Mouse (Mus musculus): ENCODE measurements at regions not wholly inside any gene's neighbourhood (a gene's known extent, or its start where the extent isn't known, plus 50 kb on each side); places are given as distances from the start of the nearest gene placed in this dataset.

DNA sequence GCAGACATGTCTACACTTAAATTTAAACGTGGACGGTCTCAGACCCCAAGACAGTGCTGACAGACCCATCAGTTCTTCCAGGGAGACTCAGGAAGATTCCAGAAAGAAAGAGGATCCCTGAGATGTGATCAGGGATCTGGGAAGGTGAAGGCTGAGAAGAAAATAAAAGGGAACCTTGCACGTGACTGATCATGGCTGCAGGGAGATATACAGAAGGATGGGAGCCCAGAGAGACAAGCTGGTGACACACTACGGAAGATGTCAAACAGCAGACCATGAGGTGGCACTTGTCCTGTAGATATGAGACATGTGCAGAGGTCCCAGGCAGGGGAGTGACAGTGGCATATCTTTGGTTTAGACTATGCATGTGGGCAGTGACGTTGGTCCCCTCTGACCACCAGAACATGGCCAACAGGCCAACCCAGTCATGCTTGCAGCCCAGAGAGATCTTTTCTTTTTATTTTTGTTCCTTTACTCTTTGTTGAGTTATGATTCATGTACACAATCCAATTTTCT, 231.5 kb downstream of the Rplp1 start:
- no peak for TF ChIP-seq POU5F1 (IDR thresholded peaks at IDR 0.05; ENCODE audit: borderline replicate concordance, low read length)
- no peak for TF ChIP-seq NANOG (IDR thresholded peaks at IDR 0.05; ENCODE audit: borderline replicate concordance, low read length)
- no peak for TF ChIP-seq CTCF (conservative IDR thresholded peaks at IDR 0.05; ENCODE audit: low read length)
- no peaks in the 10 kb centered on the region for H3K36me3 ChIP-seq (ENCODE audit: insufficient read depth, low read length)
- peaks cover 5% of the 10 kb centered on the region; the same call in 1 of the 2 replicates for H3K27me3 ChIP-seq (ENCODE audit: insufficient read depth, low read length)
- no peaks in the 10 kb centered on the region for H3K9me3 ChIP-seq (ENCODE audit: low read length)
- peaks cover 19% of the 10 kb centered on the region for H3K4me1 ChIP-seq (replicated peaks; ENCODE audit: low read depth, low read length)
- H3K4me3 ChIP-seq (replicated peaks; ENCODE audit: low read length): no peak overlapping the region

DNA sequence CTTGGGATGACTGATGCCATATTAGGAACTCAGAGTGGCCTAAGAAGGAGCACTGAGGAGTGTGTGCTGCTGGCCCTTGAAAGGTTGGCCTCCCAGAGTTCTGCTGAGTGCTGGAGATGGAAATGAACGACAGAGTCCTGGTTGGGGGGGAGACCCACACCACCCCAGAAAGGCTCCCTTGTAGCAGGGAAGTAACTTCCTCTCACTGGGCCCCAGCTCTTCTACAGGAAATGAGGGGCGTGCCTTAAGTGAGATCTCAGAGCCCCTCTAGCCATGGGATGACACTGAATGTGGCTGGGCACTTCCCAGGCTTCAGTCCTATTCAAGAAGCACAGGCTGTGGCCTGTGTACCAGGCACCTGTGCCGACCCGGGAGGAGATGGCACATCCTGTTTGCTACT, 232.0 kb downstream of the Rplp1 start:
- Histone ChIP-seq H3K4me3 (replicated peaks; ENCODE audit: low read length) (no peak overlapping the region), H3K4me1 (replicated peaks; ENCODE audit: low read depth, low read length) (peaks cover 19% of the 10 kb centered on the region), H3K9me3 (ENCODE audit: low read length) (no peaks in the 10 kb centered on the region), H3K27me3 (ENCODE audit: insufficient read depth, low read length) (peaks cover 5% of the 10 kb centered on the region; the same call in 1 of the 2 replicates), H3K36me3 (ENCODE audit: insufficient read depth, low read length) (no peaks in the 10 kb centered on the region)
- TF ChIP-seq POU5F1 (IDR thresholded peaks at IDR 0.05; ENCODE audit: borderline replicate concordance, low read length) (no peak), CTCF (conservative IDR thresholded peaks at IDR 0.05; ENCODE audit: low read length) (no peak)

DNA sequence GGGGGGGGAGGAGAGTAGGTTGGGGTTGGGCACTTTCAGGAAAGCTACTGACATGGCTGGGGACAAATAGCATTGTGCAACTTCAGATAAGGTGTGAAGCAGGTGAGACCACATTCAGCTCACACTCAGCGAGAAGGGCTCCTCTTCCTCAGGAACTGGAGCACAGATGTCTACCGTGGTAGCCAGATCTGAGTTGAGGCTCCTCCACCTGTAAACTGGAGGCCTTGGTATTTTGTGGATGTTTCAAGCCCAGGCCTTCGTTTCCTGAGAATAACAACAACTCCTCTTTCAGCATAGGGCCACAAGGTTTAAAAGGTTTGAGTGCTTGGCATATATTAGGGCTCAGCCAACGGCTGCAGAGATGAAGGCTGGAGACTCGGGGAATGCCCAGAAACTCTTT, 232.9 kb downstream of the Rplp1 start:
- TF ChIP-seq NANOG (IDR thresholded peaks at IDR 0.05; ENCODE audit: borderline replicate concordance, low read length): no peak
- no peak for TF ChIP-seq POU5F1 (IDR thresholded peaks at IDR 0.05; ENCODE audit: borderline replicate concordance, low read length)
- TF ChIP-seq CTCF (conservative IDR thresholded peaks at IDR 0.05; ENCODE audit: low read length): no peak
- no peaks in the 10 kb centered on the region for H3K36me3 ChIP-seq (ENCODE audit: insufficient read depth, low read length)
- H3K4me3 ChIP-seq (replicated peaks; ENCODE audit: low read length): no peak overlapping the region
- H3K27me3 ChIP-seq (ENCODE audit: insufficient read depth, low read length): peaks cover 5% of the 10 kb centered on the region; the same call in 1 of the 2 replicates
- H3K9me3 ChIP-seq (ENCODE audit: low read length): no peaks in the 10 kb centered on the region
- peaks cover 19% of the 10 kb centered on the region for H3K4me1 ChIP-seq (replicated peaks; ENCODE audit: low read depth, low read length)

DNA sequence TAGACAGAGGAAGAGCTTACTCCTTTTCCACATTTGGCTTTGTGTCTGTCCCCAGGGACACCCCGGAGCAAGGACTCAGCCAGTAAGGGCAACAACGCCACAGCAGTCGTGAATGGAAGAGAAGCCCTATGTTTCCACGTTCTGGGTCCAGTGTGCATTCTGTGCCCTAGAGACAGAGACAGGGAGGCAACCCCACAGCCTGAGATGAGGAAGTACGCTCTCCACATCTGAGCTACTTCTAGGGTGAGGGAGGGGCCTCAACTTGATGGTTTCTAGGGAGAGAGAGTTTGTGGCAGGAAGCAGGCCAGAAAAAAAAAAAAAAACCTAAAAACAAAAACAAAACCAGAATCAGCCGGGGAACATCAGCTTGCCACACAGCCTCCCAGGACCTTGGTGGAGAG, 233.4 kb downstream of the Rplp1 start:
- TF ChIP-seq POU5F1 (IDR thresholded peaks at IDR 0.05; ENCODE audit: borderline replicate concordance, low read length) (no peak), CTCF (conservative IDR thresholded peaks at IDR 0.05; ENCODE audit: low read length) (no peak), NANOG (IDR thresholded peaks at IDR 0.05; ENCODE audit: borderline replicate concordance, low read length) (no peak)
- no peaks in the 10 kb centered on the region for H3K36me3 ChIP-seq (ENCODE audit: insufficient read depth, low read length)
- H3K4me1 ChIP-seq (replicated peaks; ENCODE audit: low read depth, low read length): peaks cover 19% of the 10 kb centered on the region
- H3K27me3 ChIP-seq (ENCODE audit: insufficient read depth, low read length): peaks cover 5% of the 10 kb centered on the region; the same call in 1 of the 2 replicates
- H3K4me3 ChIP-seq (replicated peaks; ENCODE audit: low read length): no peak overlapping the region
- no peaks in the 10 kb centered on the region for H3K9me3 ChIP-seq (ENCODE audit: low read length)

DNA sequence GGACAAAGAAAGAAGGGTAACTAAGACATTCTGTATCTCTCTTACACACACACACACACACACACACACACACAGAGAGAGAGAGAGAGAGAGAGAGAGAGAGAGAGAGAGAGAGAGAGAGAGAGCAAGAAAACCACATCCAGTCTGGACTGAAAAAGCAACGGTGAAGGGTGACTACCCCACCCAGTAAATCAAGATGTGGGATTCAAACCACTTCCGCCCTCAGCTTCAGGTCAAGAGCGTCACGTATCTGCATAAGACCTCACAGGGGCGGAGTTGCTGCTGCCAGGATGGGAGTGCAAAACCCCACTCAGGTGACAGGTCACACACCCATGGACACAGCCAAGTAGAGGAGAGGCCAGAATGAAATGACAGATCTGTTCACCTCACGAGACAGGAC, 234.7 kb downstream of the Rplp1 start:
- peaks cover 31% of the 10 kb centered on the region for H3K4me1 ChIP-seq (replicated peaks; ENCODE audit: low read depth, low read length)
- peaks cover 5% of the 10 kb centered on the region; the same call in 1 of the 2 replicates for H3K27me3 ChIP-seq (ENCODE audit: insufficient read depth, low read length)
- H3K36me3 ChIP-seq (ENCODE audit: insufficient read depth, low read length): no peaks in the 10 kb centered on the region
- no peak overlapping the region for H3K4me3 ChIP-seq (replicated peaks; ENCODE audit: low read length)
- H3K9me3 ChIP-seq (ENCODE audit: low read length): no peaks in the 10 kb centered on the region
- no peak for TF ChIP-seq CTCF (conservative IDR thresholded peaks at IDR 0.05; ENCODE audit: low read length)
- TF ChIP-seq POU5F1 (IDR thresholded peaks at IDR 0.05; ENCODE audit: borderline replicate concordance, low read length): no peak
- no peak for TF ChIP-seq NANOG (IDR thresholded peaks at IDR 0.05; ENCODE audit: borderline replicate concordance, low read length)

DNA sequence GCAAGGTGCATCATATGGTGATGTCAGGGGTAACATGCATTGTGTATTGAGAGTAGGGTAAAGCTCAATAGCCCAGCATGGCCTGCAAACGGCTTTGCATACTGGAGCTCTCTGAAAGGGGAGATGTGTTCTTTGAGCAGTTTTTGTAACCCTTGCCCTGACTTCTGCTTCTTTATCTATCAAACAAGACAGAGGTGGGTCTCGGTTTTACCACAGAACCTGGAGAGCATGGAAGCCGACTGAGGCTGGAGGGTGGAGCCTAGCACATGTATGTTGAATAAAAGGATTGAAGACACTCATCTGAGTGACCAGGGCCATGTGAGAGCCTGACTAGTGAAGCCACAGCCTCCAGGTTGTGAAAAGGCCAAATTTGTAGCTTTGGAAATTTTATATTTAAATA, 236.7 kb downstream of the Rplp1 start:
- H3K36me3 ChIP-seq (ENCODE audit: insufficient read depth, low read length): no peaks in the 10 kb centered on the region
- H3K4me3 ChIP-seq (replicated peaks; ENCODE audit: low read length): no peak overlapping the region
- TF ChIP-seq POU5F1 (IDR thresholded peaks at IDR 0.05; ENCODE audit: borderline replicate concordance, low read length) (no peak), NANOG (IDR thresholded peaks at IDR 0.05; ENCODE audit: borderline replicate concordance, low read length) (no peak), CTCF (conservative IDR thresholded peaks at IDR 0.05; ENCODE audit: low read length) (no peak)
- peaks cover 36% of the 10 kb centered on the region for H3K4me1 ChIP-seq (replicated peaks; ENCODE audit: low read depth, low read length)
- no peaks in the 10 kb centered on the region for H3K27me3 ChIP-seq (ENCODE audit: insufficient read depth, low read length)
- H3K9me3 ChIP-seq (ENCODE audit: low read length): no peaks in the 10 kb centered on the region

DNA sequence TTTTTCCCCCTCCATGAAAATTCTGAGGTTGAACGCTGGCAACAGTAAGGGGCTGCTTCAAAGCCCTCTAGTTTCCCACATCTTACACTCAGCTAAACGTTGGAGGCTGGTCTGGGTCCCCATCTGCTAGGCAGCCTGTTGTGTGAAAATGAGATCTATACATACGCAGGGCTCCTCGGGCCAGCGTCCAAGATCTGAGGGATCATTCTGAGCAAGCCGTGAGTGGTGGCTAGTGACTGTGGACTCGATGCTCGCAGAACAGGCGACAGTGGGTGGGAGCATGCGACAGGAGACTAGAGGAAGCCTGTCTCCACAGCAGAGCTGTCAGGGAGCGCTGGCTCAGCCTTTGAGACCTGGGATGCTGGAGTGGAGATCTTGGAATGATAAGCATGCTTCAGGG, 237.3 kb downstream of the Rplp1 start:
- H3K4me3 ChIP-seq (replicated peaks; ENCODE audit: low read length): no peak overlapping the region
- no peaks in the 10 kb centered on the region for H3K36me3 ChIP-seq (ENCODE audit: insufficient read depth, low read length)
- H3K27me3 ChIP-seq (ENCODE audit: insufficient read depth, low read length): no peaks in the 10 kb centered on the region
- no peak for TF ChIP-seq CTCF (conservative IDR thresholded peaks at IDR 0.05; ENCODE audit: low read length)
- TF ChIP-seq NANOG (IDR thresholded peaks at IDR 0.05; ENCODE audit: borderline replicate concordance, low read length): no peak
- TF ChIP-seq POU5F1 (IDR thresholded peaks at IDR 0.05; ENCODE audit: borderline replicate concordance, low read length): no peak
- H3K4me1 ChIP-seq (replicated peaks; ENCODE audit: low read depth, low read length): peaks cover 36% of the 10 kb centered on the region
- no peaks in the 10 kb centered on the region for H3K9me3 ChIP-seq (ENCODE audit: low read length)

DNA sequence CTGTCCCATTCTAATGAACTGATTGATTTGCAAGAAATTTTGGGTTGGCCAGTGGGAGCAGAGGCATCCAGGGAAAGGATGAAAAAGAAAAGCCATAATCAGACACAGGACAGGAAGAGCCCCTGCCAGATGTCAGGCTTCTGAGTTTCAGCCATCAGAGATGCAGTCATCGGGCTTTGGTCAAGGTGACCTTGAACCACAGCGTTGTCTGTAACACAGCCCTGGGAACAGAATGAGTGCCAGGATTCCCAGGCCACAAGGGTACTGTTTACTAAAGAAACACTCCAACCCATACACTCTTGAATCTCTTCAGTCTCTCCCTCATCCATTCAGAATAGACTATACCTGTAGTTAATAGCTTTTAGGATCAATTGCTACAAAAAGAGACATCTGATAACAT, 239.0 kb downstream of the Rplp1 start:
- H3K36me3 ChIP-seq (ENCODE audit: insufficient read depth, low read length): no peaks in the 10 kb centered on the region
- no peaks in the 10 kb centered on the region for H3K9me3 ChIP-seq (ENCODE audit: low read length)
- H3K4me1 ChIP-seq (replicated peaks; ENCODE audit: low read depth, low read length): peaks cover 38% of the 10 kb centered on the region
- no peak overlapping the region for H3K4me3 ChIP-seq (replicated peaks; ENCODE audit: low read length)
- H3K27me3 ChIP-seq (ENCODE audit: insufficient read depth, low read length): no peaks in the 10 kb centered on the region
- TF ChIP-seq CTCF (conservative IDR thresholded peaks at IDR 0.05; ENCODE audit: low read length): no peak
- no peak for TF ChIP-seq NANOG (IDR thresholded peaks at IDR 0.05; ENCODE audit: borderline replicate concordance, low read length)
- TF ChIP-seq POU5F1 (IDR thresholded peaks at IDR 0.05; ENCODE audit: borderline replicate concordance, low read length): no peak

DNA sequence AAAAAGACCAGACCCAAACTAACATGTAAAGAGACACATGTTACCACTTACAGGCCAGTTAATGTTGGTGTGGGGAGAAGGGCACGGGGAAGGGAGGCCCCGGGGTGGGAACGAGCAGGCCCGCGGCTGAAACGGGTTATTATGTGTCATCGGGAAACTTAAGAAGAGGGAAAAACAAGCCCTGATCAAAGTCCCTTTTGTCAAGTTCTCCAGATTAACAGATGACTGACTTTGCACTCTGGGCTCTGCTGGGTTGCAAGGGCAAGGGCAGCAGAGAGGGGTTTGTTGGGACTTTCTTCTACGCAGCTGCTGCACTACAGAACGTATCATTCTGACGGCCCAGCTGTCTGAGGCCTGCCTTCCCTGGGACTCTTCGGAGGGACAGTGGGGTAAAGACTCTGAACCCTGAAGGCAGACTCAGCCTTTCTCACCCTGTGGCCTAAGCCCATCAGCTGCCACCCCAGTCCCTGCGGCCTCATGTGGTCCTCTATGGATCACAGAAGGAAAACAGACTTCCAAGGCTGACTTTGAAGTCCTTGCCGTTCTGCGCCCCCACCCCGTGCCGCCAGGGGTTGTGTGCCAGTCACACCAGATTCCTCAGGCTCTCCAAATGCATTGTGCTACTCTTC, 240.7 kb downstream of the Rplp1 start:
- peaks cover 43% of the 10 kb centered on the region for H3K4me1 ChIP-seq (replicated peaks; ENCODE audit: low read depth, low read length)
- no peaks in the 10 kb centered on the region for H3K27me3 ChIP-seq (ENCODE audit: insufficient read depth, low read length)
- no peak for TF ChIP-seq CTCF (conservative IDR thresholded peaks at IDR 0.05; ENCODE audit: low read length)
- no peak for TF ChIP-seq POU5F1 (IDR thresholded peaks at IDR 0.05; ENCODE audit: borderline replicate concordance, low read length)
- TF ChIP-seq NANOG (IDR thresholded peaks at IDR 0.05; ENCODE audit: borderline replicate concordance, low read length): no peak
- no peaks in the 10 kb centered on the region for H3K36me3 ChIP-seq (ENCODE audit: insufficient read depth, low read length)
- H3K4me3 ChIP-seq (replicated peaks; ENCODE audit: low read length): no peak overlapping the region
- no peaks in the 10 kb centered on the region for H3K9me3 ChIP-seq (ENCODE audit: low read length)

Data from E14TG2a.4 (cell line).